Mouse (Mus musculus) neural tube, embryonic 13.5 days (tissue): ENCODE results near the gene Hp1bp3. TPM values are rescaled to one million over a fixed set of nuclear protein-coding genes. Genes with fewer than 3 reads are reported as not detected.

ENCODE experiments used
- ATAC-seq: fragments of 200-750 bp; cut with Nextera tagmentation; 2 replicates; pipeline ENCODE4 v1.8.0; 2017; ENCODE audit warnings: low read depth, mild to moderate bottlenecking, moderate TSS enrichment, moderate library complexity
- H3K27ac ChIP-seq: fragments of 300-500 bp; sonication (generic); replicated peaks from 2 replicates; pipeline ENCODE4 v1.5.1; 2015; ENCODE audit warnings: moderate library complexity, mild to moderate bottlenecking, inconsistent platforms
- H3K27me3 ChIP-seq: fragments of 300-500 bp; sonication (generic); 2 replicates; pipeline ENCODE4 v1.6.1; 2015; ENCODE audit warnings: mild to moderate bottlenecking, inconsistent platforms
- H3K36me3 ChIP-seq: fragments of 300-500 bp; sonication (generic); 2 replicates; pipeline ENCODE4 v1.6.1; 2015; ENCODE audit warnings: mild to moderate bottlenecking, inconsistent platforms
- H3K4me1 ChIP-seq: fragments of 300-500 bp; sonication (generic); replicated peaks from 2 replicates; pipeline ENCODE4 v1.6.1; 2015; ENCODE audit warnings: inconsistent platforms
- H3K4me2 ChIP-seq: fragments of 300-500 bp; sonication (generic); 2 replicates; pipeline ENCODE4 v1.6.1; 2015; ENCODE audit warnings: inconsistent platforms, mild to moderate bottlenecking, moderate library complexity
- H3K4me3 ChIP-seq: fragments of 300-500 bp; sonication (generic); 2 replicates; pipeline ENCODE4 v1.5.1; 2015; ENCODE audit warnings: mild to moderate bottlenecking, inconsistent platforms
- H3K9ac ChIP-seq: fragments of 300-500 bp; sonication (generic); 2 replicates; pipeline ENCODE4 v1.6.1; 2015; ENCODE audit warnings: moderate library complexity, mild to moderate bottlenecking, inconsistent platforms
- H3K9me3 ChIP-seq: fragments of 300-500 bp; sonication (generic); 2 replicates; pipeline ENCODE4 v1.6.1; 2016; ENCODE audit warnings: inconsistent platforms
- WGBS: fragments of 180-500 bp; shearing (Covaris S2); methylation state at CpG from one replicate; pipeline ENCODE4 v1.1.7; 2015; 5-methylcytosine and 5-hydroxymethylcytosine counted together
- polyA plus RNA-seq: library from polyadenylated mRNA; unstranded; fragments of >200 nt; fragmentation: Nextera tagmentation; extraction: Ambion mirVana; gene quantifications from 2 replicates; pipeline ENCODE4 v1.2.1, GENCODE M21; 2015

Gene Hp1bp3
- polyA plus RNA-seq, 1 experiment from 2014 or later: 172 TPM

DNA sequence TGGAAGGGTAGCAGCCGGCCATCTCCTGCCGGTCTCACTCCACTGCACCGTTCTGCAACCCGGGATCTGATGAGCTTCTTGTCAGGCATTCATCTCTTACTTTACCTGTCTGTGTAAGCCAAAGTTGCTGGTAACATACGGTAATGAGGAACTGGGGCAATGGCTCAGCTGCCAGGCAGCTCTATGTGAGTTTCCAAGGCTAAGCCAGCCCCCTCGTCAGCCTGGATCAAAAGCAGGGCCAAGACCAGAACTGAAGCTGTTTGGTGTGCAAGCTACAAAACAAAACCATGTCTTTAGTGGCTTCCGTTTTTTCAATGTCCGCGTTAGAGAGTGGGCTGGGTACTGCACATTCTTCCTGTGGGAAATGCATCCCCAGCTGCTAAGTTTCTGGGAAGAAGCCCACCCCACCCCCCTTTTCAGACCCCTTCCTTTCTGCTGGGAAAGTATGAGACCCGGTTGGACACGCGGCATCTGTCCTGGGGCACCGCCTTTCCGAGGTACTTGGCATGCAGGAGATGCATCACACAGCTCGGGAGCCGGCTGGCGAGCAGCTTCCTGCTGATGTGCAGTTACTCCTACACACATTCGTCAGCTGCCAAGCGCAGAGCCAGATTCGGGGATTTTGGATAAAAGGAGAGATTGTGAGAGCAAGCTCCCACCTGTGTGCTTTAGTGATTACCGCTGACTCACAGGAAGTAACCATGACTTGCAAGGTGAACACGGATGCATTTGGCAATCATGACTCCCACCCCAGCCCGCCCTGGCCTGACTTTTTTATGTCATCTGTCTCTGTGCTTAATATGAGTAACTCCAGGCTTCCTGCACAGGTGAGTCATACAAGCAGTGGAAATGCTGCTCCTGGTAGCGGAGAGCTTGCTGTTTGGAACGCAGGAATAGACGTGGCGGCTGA, 30.9 kb downstream of the Hp1bp3 start:
- Histone ChIP-seq H3K36me3 (peaks cover 59% of the 10 kb centered on the region), H3K9ac (no peak overlapping the region), H3K4me3 (no peak overlapping the region), H3K4me1 (peaks cover 39% of the 10 kb centered on the region), H3K9me3 (no peaks in the 10 kb centered on the region), H3K27me3 (0 out of 2 replicates have a peak, but pooled peaks cover 12% of the 10 kb centered on the region), H3K27ac (no peak overlapping the region), H3K4me2 (no peak overlapping the region)
- 59% methylated on average over 27 of the region's 27 CpGs for WGBS
- no peak for ATAC-seq

DNA sequence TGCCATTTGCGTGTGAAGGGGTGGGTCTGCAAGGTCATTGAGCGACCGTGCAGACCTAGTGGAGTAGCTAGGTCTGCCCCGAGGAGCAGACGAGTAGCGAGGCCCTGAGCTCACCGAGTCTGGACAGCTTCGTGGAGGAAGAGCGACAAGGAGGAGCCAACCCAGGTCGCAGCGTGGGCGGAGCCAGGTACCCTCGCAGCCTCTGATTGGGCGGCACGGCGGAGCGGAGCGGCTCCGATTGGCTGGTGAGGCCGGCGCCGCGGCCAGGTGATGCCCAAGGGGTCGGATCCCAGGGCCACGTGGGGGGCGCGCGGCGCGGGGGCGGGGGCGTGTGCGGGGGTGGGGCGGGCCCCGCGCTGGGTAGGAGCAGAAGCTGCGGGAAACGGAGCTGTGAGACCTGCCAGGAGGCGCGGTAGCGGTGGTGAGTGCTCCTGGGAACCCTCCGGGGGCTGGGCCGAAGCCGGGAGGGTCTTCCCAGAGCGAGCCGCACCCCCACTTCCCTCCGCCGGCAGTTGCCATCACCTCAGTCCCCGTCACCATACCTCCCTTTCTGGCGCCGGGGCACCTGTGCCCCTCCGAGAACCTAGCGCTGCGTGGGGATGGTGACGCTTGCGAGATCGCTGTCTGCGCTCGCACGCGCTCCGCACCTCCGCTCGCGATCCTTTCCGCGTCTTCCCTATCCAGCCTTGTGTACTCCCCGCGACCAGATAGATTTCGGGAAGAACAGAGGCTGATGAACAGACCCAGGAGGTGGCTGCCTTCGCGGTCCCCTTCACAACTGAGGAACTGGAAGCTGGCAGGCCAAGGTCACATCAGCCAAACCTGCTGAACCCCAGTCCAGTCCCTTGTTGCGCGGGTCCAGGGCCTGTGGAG, 34.2 kb downstream of the Hp1bp3 start, which contains the start of the genes Sh2d5 and Kif17:
Sh2d5 (plus strand) TSS at position 316 of the 873 bp plus-strand sequence.
Kif17 (plus strand) TSS at position 348 of the 873 bp plus-strand sequence.
- Histone ChIP-seq H3K27me3 (peaks cover 40% of the 10 kb centered on the region), H3K9me3 (no peaks in the 10 kb centered on the region), H3K4me2 (peak within 1 kb of the TSS; percentile 78), H3K9ac (peak within 1 kb of the TSS; percentile 72), H3K27ac (peak within 1 kb of the TSS; percentile 38), H3K4me3 (peak within 1 kb of the TSS; percentile 54), H3K4me1 (peaks cover 51% of the 10 kb centered on the region), H3K36me3 (peaks cover 26% of the 10 kb centered on the region)
- ATAC-seq: peak; percentile 92
- under 1% methylated on average over 55 of the region's 74 CpGs for WGBS

DNA sequence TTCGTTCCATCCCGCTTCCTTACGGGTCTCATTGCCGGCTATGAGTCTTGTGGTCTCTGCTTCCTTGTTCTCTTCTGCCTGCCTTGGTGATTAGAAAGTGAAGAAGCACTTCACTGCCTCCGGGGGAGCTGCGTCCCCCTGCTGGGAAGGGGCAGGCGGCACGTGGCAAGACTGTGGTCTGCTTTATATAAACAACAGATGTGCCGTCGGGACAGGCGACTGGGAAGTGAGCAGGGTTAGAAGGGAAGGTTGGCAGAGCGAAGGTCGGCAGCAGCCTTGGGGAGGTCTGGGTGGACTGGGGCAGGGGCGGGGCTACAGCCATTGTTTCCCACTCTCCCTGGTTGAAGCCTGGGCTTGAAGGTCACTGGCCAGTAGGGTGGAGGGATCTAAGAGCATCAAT, 35.7 kb downstream of the Hp1bp3 start:
- H3K9ac ChIP-seq: peak overlapping the region; percentile 72
- no peak for ATAC-seq
- peak overlapping the region; percentile 38 for H3K27ac ChIP-seq
- no peaks in the 10 kb centered on the region for H3K9me3 ChIP-seq
- peaks cover 40% of the 10 kb centered on the region for H3K27me3 ChIP-seq
- WGBS: under 1% methylated on average over 14 of the region's 14 CpGs
- peak overlapping the region; percentile 54 for H3K4me3 ChIP-seq
- peaks cover 47% of the 10 kb centered on the region for H3K4me1 ChIP-seq
- peaks cover 15% of the 10 kb centered on the region for H3K36me3 ChIP-seq
- H3K4me2 ChIP-seq: peak overlapping the region; percentile 78

DNA sequence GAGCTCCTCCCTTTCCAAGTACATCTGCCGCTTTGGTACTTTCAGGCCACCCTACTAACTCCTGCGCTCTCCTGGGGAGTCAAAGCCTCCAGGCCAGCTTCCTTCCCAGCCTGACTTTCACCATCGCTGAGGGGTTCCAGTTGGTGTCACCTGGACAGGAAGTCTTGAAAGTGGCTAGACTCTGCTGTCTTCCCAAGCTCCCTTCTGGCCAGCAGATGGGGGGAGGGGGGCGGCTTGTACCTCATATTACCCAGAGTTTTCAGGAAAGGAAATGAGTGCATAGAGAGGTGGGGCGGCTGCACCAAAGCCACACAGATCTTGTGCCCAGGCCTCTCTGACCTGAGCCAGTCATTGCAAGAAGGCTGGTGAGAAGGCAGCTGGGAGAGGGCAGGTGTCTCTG, 36.1 kb downstream of the Hp1bp3 start:
- no peak for ATAC-seq
- Histone ChIP-seq H3K27me3 (peaks cover 40% of the 10 kb centered on the region), H3K4me1 (peaks cover 43% of the 10 kb centered on the region), H3K9me3 (no peaks in the 10 kb centered on the region), H3K36me3 (peaks cover 11% of the 10 kb centered on the region), H3K4me3 (peak overlapping the region; percentile 54), H3K4me2 (peak overlapping the region; percentile 78), H3K27ac (0 out of 2 replicates have a peak overlapping the region, but pooled peaks have one; percentile 38), H3K9ac (peak overlapping the region; percentile 72)
- WGBS: 15% methylated on average over 5 of the region's 5 CpGs

DNA sequence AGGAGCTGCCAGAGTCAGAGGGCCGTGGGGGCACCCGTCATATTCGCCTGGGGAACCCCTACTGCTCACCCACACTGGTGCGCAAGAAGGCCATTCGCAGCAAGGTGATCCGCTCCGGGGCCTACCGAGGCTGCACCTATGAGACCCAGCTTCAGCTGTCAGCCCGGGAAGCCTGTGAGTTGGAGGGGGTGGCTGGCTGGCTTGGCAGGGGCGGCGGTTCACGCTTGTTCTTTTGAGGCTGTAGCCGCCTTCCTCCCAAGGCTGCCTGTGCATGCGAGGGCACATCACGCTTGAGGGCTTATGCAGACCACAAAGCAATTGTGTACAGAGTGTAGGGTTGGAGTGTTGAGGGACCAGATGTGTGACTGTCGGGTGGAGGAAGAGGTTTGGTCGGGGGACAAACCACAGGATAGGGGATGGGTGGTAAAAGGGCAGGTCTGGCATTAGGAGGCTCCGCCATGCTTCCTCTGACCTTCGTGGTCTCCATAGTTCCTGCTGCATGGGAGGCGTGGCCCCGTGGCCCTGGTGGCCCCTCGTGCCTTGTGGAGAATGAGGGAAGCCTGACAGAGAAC, 41.1 kb downstream of the Hp1bp3 start:
- Histone ChIP-seq H3K27ac (no peak overlapping the region), H3K36me3 (peaks cover 16% of the 10 kb centered on the region), H3K4me1 (peaks cover 14% of the 10 kb centered on the region), H3K27me3 (peaks cover 32% of the 10 kb centered on the region), H3K4me2 (no peak overlapping the region), H3K9me3 (no peaks in the 10 kb centered on the region), H3K9ac (no peak overlapping the region), H3K4me3 (no peak overlapping the region)
- ATAC-seq: no peak
- WGBS: 84% methylated on average over 22 of the region's 22 CpGs

GRCm38 (mm10) chr4:138258663-138259062, 42.6 kb downstream of the Hp1bp3 start:
- 81% methylated on average over 7 of the region's 7 CpGs for WGBS
- no peak overlapping the region for H3K4me3 ChIP-seq
- peaks cover 24% of the 10 kb centered on the region for H3K27me3 ChIP-seq

GRCm38 (mm10) chr4:138259482-138259881, 43.4 kb downstream of the Hp1bp3 start:
- H3K4me3 ChIP-seq: no peak overlapping the region
- no peak overlapping the region for H3K4me2 ChIP-seq
- H3K27ac ChIP-seq: no peak overlapping the region
- peaks cover 16% of the 10 kb centered on the region for H3K36me3 ChIP-seq
- ATAC-seq: no peak
- peaks cover 12% of the 10 kb centered on the region for H3K4me1 ChIP-seq
- H3K27me3 ChIP-seq: peaks cover 23% of the 10 kb centered on the region
- H3K9me3 ChIP-seq: no peaks in the 10 kb centered on the region
- 83% methylated on average over 5 of the region's 5 CpGs for WGBS
- H3K9ac ChIP-seq: no peak overlapping the region

More at GRCm38 (mm10) chr4:138258663-138259062, 42.6 kb downstream of the Hp1bp3 start:
- Histone ChIP-seq H3K4me2 (no peak overlapping the region), H3K27ac (no peak overlapping the region), H3K9ac (no peak overlapping the region), H3K36me3 (peaks cover 16% of the 10 kb centered on the region), H3K9me3 (no peaks in the 10 kb centered on the region), H3K4me1 (peaks cover 12% of the 10 kb centered on the region)
- ATAC-seq: no peak

- Histone ChIP-seq H3K36me3 (peaks cover 12% of the 10 kb centered on the region), H3K4me2 (peak overlapping the region; percentile 74), H3K27me3 (peaks cover 18% of the 10 kb centered on the region), H3K9ac (peak overlapping the region; percentile 66), H3K4me1 (peaks cover 12% of the 10 kb centered on the region), H3K9me3 (no peaks in the 10 kb centered on the region), H3K27ac (0 out of 2 replicates have a peak overlapping the region, but pooled peaks have one; percentile 2), H3K4me3 (peak overlapping the region; percentile 63)
- under 1% methylated on average over 71 of the region's 78 CpGs for WGBS
- peak; percentile 90 for ATAC-seq
These were observed 46.0 kb downstream of the Hp1bp3 start for GRCm38 (mm10) chr4:138261843-138262681.

GRCm38 (mm10) chr4:138267869-138268268, 51.8 kb downstream of the Hp1bp3 start:
- no peak overlapping the region for H3K4me2 ChIP-seq
- H3K9ac ChIP-seq: no peak overlapping the region
- H3K27me3 ChIP-seq: peaks cover 12% of the 10 kb centered on the region
- peaks cover 6% of the 10 kb centered on the region for H3K4me1 ChIP-seq
- no peak overlapping the region for H3K4me3 ChIP-seq
- no peak overlapping the region for H3K27ac ChIP-seq
- no peak for ATAC-seq
- H3K36me3 ChIP-seq: no peaks in the 10 kb centered on the region
- WGBS: 91% methylated on average over 10 of the region's 10 CpGs
- H3K9me3 ChIP-seq: no peaks in the 10 kb centered on the region

GRCm38 (mm10) chr4:138272011-138272997, 56.2 kb downstream of the Hp1bp3 start:
- H3K9me3 ChIP-seq: no peaks in the 10 kb centered on the region
- H3K4me2 ChIP-seq: no peak overlapping the region
- no peaks in the 10 kb centered on the region for H3K36me3 ChIP-seq
- 0 out of 2 replicates have a peak, but pooled peaks cover 5% of the 10 kb centered on the region for H3K4me1 ChIP-seq
- peak; percentile 43 for ATAC-seq
- no peak overlapping the region for H3K9ac ChIP-seq
- H3K27me3 ChIP-seq: no peaks in the 10 kb centered on the region
- WGBS: 70% methylated on average over 14 of the region's 14 CpGs
- H3K27ac ChIP-seq: no peak overlapping the region
- H3K4me3 ChIP-seq: no peak overlapping the region
